Mouse (Mus musculus) thymus, adult 2 months (tissue): ENCODE data around the gene Thap4. TPM values are rescaled to one million over a fixed set of nuclear protein-coding genes. Genes with fewer than 3 reads are reported as not detected.

ENCODE experiments used
- DNase-seq: peaks from one replicate; pipeline ENCODE4 v3.0.0; 2021
- H3K27ac ChIP-seq: fragments of 200-500 bp; 2 replicates; pipeline ENCODE4 v1.5.1; 2012; ENCODE audit warnings: low read length, control low read depth; ENCODE audit not compliant: control insufficient read depth, insufficient read depth
- H3K27me3 ChIP-seq: fragments of 200-500 bp; 2 replicates; pipeline ENCODE4 v1.6.1; 2012; ENCODE audit warnings: mild to moderate bottlenecking, low read length, moderate library complexity, mixed read lengths; ENCODE audit not compliant: control insufficient read depth, insufficient read depth
- H3K36me3 ChIP-seq: fragments of 200-500 bp; 2 replicates; pipeline ENCODE4 v1.6.1; 2012; ENCODE audit warnings: mild to moderate bottlenecking, low read length, moderate library complexity; ENCODE audit not compliant: control insufficient read depth, insufficient read depth
- H3K4me1 ChIP-seq: fragments of 200-500 bp; replicated peaks from 2 replicates; pipeline ENCODE4 v1.6.1; 2012; ENCODE audit warnings: low read length; ENCODE audit not compliant: control insufficient read depth, insufficient read depth
- H3K4me3 ChIP-seq: fragments of 200-500 bp; 2 replicates; pipeline ENCODE4 v1.5.1; 2012; ENCODE audit warnings: mild to moderate bottlenecking, low read length, control low read depth, moderate library complexity; ENCODE audit not compliant: control insufficient read depth, insufficient read depth
- CTCF ChIP-seq: fragments of 200-500 bp; IDR thresholded peaks from 2 replicates; pipeline ENCODE4 v1.5.1; 2012; ENCODE audit warnings: mild to moderate bottlenecking, control low read depth, low read length, moderate library complexity, borderline replicate concordance; ENCODE audit not compliant: control insufficient read depth, poor library complexity, insufficient read depth; ENCODE audit errors: extremely low read depth
- POLR2A ChIP-seq: fragments of 200-500 bp; IDR thresholded peaks from 2 replicates; pipeline ENCODE4 v1.6.1; 2012; ENCODE audit warnings: mild to moderate bottlenecking, low read length, control low read depth, moderate library complexity; ENCODE audit not compliant: control insufficient read depth, poor library complexity, insufficient read depth; ENCODE audit errors: extremely low read depth
- WGBS: fragments of 180-500 bp; shearing (Covaris S2); methylation state at CpG from one replicate; pipeline ENCODE4 v1.1.7; 2018; 5-methylcytosine and 5-hydroxymethylcytosine counted together
- polyA plus RNA-seq: library from polyadenylated mRNA; depleted of rRNA; stranded (reverse); fragments of >200 nt; gene quantifications from 2 replicates; pipeline ENCODE4 v1.2.3, GENCODE M21; 2012; rRNA removed

Gene Thap4
- polyA plus RNA-seq, 1 experiment, result 34.5 TPM

DNA sequence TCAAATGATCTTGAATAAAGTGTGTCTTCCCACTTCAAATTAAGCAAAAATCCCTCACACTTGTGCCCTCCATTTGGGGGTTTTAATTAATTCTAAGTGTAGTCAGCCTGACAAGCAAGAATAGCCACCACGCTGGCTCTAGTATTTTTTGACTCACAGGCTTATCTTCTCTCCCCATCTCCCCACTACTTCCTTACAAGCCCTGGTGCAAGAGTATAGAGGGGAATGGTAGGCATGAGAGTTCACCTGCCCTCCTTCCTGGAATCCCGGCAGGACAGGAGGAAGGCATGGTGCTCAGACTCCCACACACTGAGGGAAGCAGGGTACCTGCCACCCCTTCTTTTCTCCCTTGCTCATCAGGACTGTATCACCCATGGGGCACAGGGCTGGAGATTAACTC is 100.4 kb downstream of the Thap4 start:
- 0% methylated on average over 2 of the region's 2 CpGs for WGBS
- H3K27ac ChIP-seq, result no peak overlapping the region
- peaks cover 2% of the 10 kb centered on the region; the same call in 1 of the 2 replicates for H3K4me1 ChIP-seq
- DNase-seq, result no peak
- no peaks in the 10 kb centered on the region for H3K27me3 ChIP-seq
- H3K36me3 ChIP-seq, result no peaks in the 10 kb centered on the region
- no peak overlapping the region for H3K4me3 ChIP-seq
- no peak for TF ChIP-seq POLR2A
- TF ChIP-seq CTCF, result no peak

Other genes starting within 250 kb of the Thap4 start
- gene Farp2, start 242.8 kb downstream of the Thap4 start, polyA plus RNA-seq, result 1.7 and 2.1 TPM in 2 replicates
- gene Stk25, start 96.2 kb downstream of the Thap4 start, polyA plus RNA-seq, result 127 and 164 TPM in 2 replicates
- gene Bok, start 69.2 kb downstream of the Thap4 start, polyA plus RNA-seq, result 19.9 and 30.7 TPM in 2 replicates
- 69.1 and 75.6 TPM in 2 replicates for gene Atg4b, start 3.4 kb downstream of the Thap4 start, polyA plus RNA-seq
- 146 and 149 TPM in 2 replicates for gene Dtymk, start 47.1 kb upstream of the Thap4 start, polyA plus RNA-seq
- gene Ing5, start 49.1 kb upstream of the Thap4 start, polyA plus RNA-seq, result 10.9 and 11.0 TPM in 2 replicates
- 29.3 and 41.7 TPM in 2 replicates for gene D2hgdh, start 70.0 kb upstream of the Thap4 start, polyA plus RNA-seq
- gene Gal3st2, start 106.4 kb upstream of the Thap4 start, polyA plus RNA-seq, result 1.5 and 2.6 TPM in 2 replicates
- gene Gal3st2b, start 163.4 kb upstream of the Thap4 start, polyA plus RNA-seq, result 2.5 and 2.6 TPM in 2 replicates
- 0.03 and 0.08 TPM in 2 replicates for gene Gal3st2c, start 235.6 kb upstream of the Thap4 start, polyA plus RNA-seq